Comparison of ENCODE assay signal across 8 mouse cellular contexts in the genomic region with DNA sequence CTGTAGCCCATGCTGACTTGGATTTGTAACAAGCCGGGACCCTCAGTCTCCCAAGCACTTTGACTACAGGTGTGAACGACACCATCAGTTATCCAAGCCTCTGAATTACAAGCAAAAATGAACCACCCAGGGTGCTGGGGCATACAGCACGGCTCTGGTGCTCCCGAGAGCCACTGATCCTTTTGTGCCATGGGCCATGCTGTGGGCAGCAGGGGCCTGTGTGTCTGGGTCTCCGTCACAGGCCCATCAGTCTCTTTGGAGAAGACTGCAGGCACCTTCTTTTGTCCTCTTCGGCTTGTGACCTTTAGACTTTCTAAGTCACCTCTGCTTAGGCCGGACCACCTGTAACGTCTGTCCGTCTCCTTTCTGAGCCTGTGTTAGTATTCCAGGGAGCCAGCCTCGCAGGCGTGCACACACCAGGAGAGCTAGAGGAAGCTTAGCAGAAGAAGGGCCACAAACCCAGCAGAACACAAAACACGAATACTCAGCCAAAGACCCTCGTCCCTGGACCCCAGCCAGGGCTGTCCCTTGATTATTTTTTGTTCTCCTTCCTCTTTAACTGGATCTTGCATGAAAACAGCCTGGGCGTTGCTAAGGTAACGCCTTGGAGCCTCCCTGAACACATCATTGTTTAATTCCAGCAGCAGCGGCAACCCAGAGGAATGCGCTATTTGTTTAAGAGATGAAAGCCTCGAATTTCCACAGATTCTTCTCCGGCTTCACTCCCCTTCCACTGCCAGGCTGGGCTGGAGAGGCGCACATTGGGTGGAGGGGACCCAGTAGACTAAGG. TPM values are rescaled to one million over a fixed set of nuclear protein-coding genes. Genes with fewer than 3 reads are reported as not detected.
DNase-seq lines count a peak whose midpoint lies in the region; ATAC-seq and TF ChIP-seq lines count a peak whose summit lies in the region.

No protein-coding gene starts in this region.

- intact Hi-C loops in left cerebral cortex, postnatal 36 days (cut with DNase I), result no loop called here

- TF ChIP-seq EP300 in liver, postnatal 0 days (IDR thresholded peaks at IDR 0.05; ENCODE audit: low read depth), result no peak

- no peak for TF ChIP-seq CTCF in liver, postnatal 0 days (IDR thresholded peaks at IDR 0.05; ENCODE audit: low read depth)
- TF ChIP-seq CTCF in hindbrain, postnatal 0 days (IDR thresholded peaks at IDR 0.05; ENCODE audit: low read depth), result no peak
- no peak for TF ChIP-seq CTCF in midbrain, postnatal 0 days (IDR thresholded peaks at IDR 0.05)

- 0 out of 2 replicates have a peak overlapping the region, but pooled peaks have one; percentile 25 for H3K9ac ChIP-seq in liver, embryonic 11.5 days (ENCODE audit: low read depth, low read length)
- H3K9ac ChIP-seq in liver, postnatal 0 days (replicated peaks), result no peak overlapping the region
- no peak overlapping the region for H3K9ac ChIP-seq in hindbrain, postnatal 0 days (replicated peaks; ENCODE audit: low read length)
- H3K9ac ChIP-seq in midbrain, postnatal 0 days (replicated peaks; ENCODE audit: low read length, poor library complexity, severe bottlenecking), result peak overlapping the region; percentile 34; the same call in 1 of the 2 replicates

- peak overlapping the region; percentile 48; the same call in 1 of the 2 replicates for H3K27ac ChIP-seq in liver, embryonic 11.5 days (ENCODE audit: low read depth, low read length)
- H3K27ac ChIP-seq in liver, postnatal 0 days (ENCODE audit: low read depth), result no peak overlapping the region
- H3K27ac ChIP-seq in hindbrain, postnatal 0 days, result peak overlapping the region; percentile 54; the same call in 1 of the 2 replicates
- H3K27ac ChIP-seq in midbrain, postnatal 0 days (ENCODE audit: low read depth, low read length), result peak overlapping the region; percentile 66

- H3K4me3 ChIP-seq in liver, embryonic 11.5 days (ENCODE audit: low read depth, low read length), result no peak overlapping the region
- no peak overlapping the region for H3K4me3 ChIP-seq in liver, postnatal 0 days (ENCODE audit: low read depth, low read length)
- no peak overlapping the region for H3K4me3 ChIP-seq in hindbrain, postnatal 0 days (ENCODE audit: low read length)
- H3K4me3 ChIP-seq in midbrain, postnatal 0 days (ENCODE audit: low read depth, low read length), result no peak overlapping the region

- 59% methylated on average over 20 of the region's 20 CpGs for WGBS in liver, embryonic 11.5 days
- WGBS in liver, postnatal 0 days (ENCODE audit: insufficient replicate concordance), result 70% methylated on average over 20 of the region's 20 CpGs
- WGBS in hindbrain, postnatal 0 days, result 11% methylated on average over 20 of the region's 20 CpGs
- WGBS in midbrain, postnatal 0 days, result 7% methylated on average over 20 of the region's 20 CpGs

- H3K36me3 ChIP-seq in liver, embryonic 11.5 days (ENCODE audit: control insufficient read depth, insufficient read depth, low read length), result no peaks in the 10 kb centered on the region
- no peaks in the 10 kb centered on the region for H3K36me3 ChIP-seq in liver, postnatal 0 days (replicated peaks; ENCODE audit: insufficient read depth, low read length)
- no peaks in the 10 kb centered on the region for H3K36me3 ChIP-seq in hindbrain, postnatal 0 days (ENCODE audit: insufficient read depth, low read length)
- no peaks in the 10 kb centered on the region for H3K36me3 ChIP-seq in midbrain, postnatal 0 days (ENCODE audit: insufficient read depth, low read length)

- no peak for ATAC-seq in liver, embryonic 11.5 days (replicated peaks; ENCODE audit: low FRiP score)
- no peak for ATAC-seq in liver, postnatal 0 days
- peak; percentile 82 for ATAC-seq in hindbrain, postnatal 0 days
- ATAC-seq in midbrain, postnatal 0 days (ENCODE audit: low FRiP score), result peak; percentile 83
- ATAC-seq in megakaryocyte-erythroid progenitor cell, adult 5-6 weeks (replicated peaks; ENCODE audit: low FRiP score, low TSS enrichment, poor library complexity, severe bottlenecking), result no peak

- no peaks in the 10 kb centered on the region for H3K27me3 ChIP-seq in liver, embryonic 11.5 days (replicated peaks; ENCODE audit: control insufficient read depth, insufficient read depth, low read length)
- no peaks in the 10 kb centered on the region for H3K27me3 ChIP-seq in liver, postnatal 0 days (ENCODE audit: insufficient read depth, low read length)
- no peaks in the 10 kb centered on the region for H3K27me3 ChIP-seq in hindbrain, postnatal 0 days (ENCODE audit: insufficient read depth, low read length)
- H3K27me3 ChIP-seq in midbrain, postnatal 0 days (ENCODE audit: insufficient read depth, low read length), result no peaks in the 10 kb centered on the region

- DNase-seq in liver, embryonic 11.5 days (ENCODE audit: low spot score), result no peak
- no peak for DNase-seq in liver, postnatal 0 days
- peak; percentile 55 to 56 for DNase-seq in frontal cortex, postnatal 14 days (ENCODE audit: low spot score in 2 of 2)
- DNase-seq in hindbrain, postnatal 0 days (ENCODE audit: low spot score), result peak; percentile 77
- DNase-seq in left cerebral cortex, postnatal 36 days (ENCODE audit: low spot score in 2 of 2), result peak; percentile 46 to 55
- peak; percentile 78 for DNase-seq in midbrain, postnatal 0 days (ENCODE audit: low spot score)
- DNase-seq in spleen, postnatal 14 days (ENCODE audit: low spot score in 2 of 2), result no peak

- peaks cover 45% of the 10 kb centered on the region for H3K4me1 ChIP-seq in liver, embryonic 11.5 days (replicated peaks; ENCODE audit: control insufficient read depth, insufficient read depth, low read length)
- peaks cover 15% of the 10 kb centered on the region for H3K4me1 ChIP-seq in liver, postnatal 0 days (ENCODE audit: insufficient read depth)
- H3K4me1 ChIP-seq in hindbrain, postnatal 0 days (ENCODE audit: insufficient read depth, low read length), result 0 out of 2 replicates have a peak, but pooled peaks cover 6% of the 10 kb centered on the region
- H3K4me1 ChIP-seq in midbrain, postnatal 0 days (ENCODE audit: insufficient read depth, low read length), result peaks cover 14% of the 10 kb centered on the region

- H3K4me2 ChIP-seq in liver, embryonic 11.5 days, result no peak overlapping the region
- no peak overlapping the region for H3K4me2 ChIP-seq in liver, postnatal 0 days (ENCODE audit: low read depth, low read length)
- no peak overlapping the region for H3K4me2 ChIP-seq in hindbrain, postnatal 0 days (ENCODE audit: low read depth, low read length)
- H3K4me2 ChIP-seq in midbrain, postnatal 0 days (ENCODE audit: low read depth, low read length, poor library complexity, severe bottlenecking), result peak overlapping the region; percentile 20; the same call in 1 of the 2 replicates

- H3K9me3 ChIP-seq in liver, embryonic 11.5 days (ENCODE audit: control insufficient read depth, low read length), result no peaks in the 10 kb centered on the region
- no peaks in the 10 kb centered on the region for H3K9me3 ChIP-seq in liver, postnatal 0 days (ENCODE audit: low read length)
- H3K9me3 ChIP-seq in hindbrain, postnatal 0 days (ENCODE audit: low read length), result no peaks in the 10 kb centered on the region
- H3K9me3 ChIP-seq in midbrain, postnatal 0 days (ENCODE audit: low read length), result no peaks in the 10 kb centered on the region

RNA-seq across cellular contexts. Expression of a gene that starts 32.8 kb away (rescaled TPM):
- 27.8 and 29.1 TPM in 2 replicates for polyA plus RNA-seq in liver, embryonic 11.5 days (2014; fragmentation: Nextera tagmentation; extraction: Ambion mirVana)
- 1.5 and 2.8 TPM in 2 replicates for polyA plus RNA-seq in liver, postnatal 0 days (2015; fragmentation: Nextera tagmentation; extraction: Ambion mirVana)
- total RNA-seq in hindbrain, postnatal 0 days (2014; rRNA removed), result 15.7 and 18.9 TPM in 2 replicates
- 6.4 and 6.6 TPM in 2 replicates for polyA plus RNA-seq in hindbrain, postnatal 0 days (2015; fragmentation: Nextera tagmentation; extraction: Ambion mirVana)
- 10 to 100 TPM; 15.6 to 17.2 TPM for total RNA-seq in left cerebral cortex, postnatal 36 days (2021)
- total RNA-seq in midbrain, postnatal 0 days (2014; rRNA removed), result 15.1 and 16.3 TPM in 2 replicates
- polyA plus RNA-seq in midbrain, postnatal 0 days (2015; fragmentation: Nextera tagmentation; extraction: Ambion mirVana), result 5.7 and 6.0 TPM in 2 replicates
- total RNA-seq in megakaryocyte-erythroid progenitor cell, adult 5-6 weeks (2014; fragmentation: Nextera tagmentation), result 0.92 and 1.8 TPM in 2 replicates
- total RNA-seq in megakaryocyte-erythroid progenitor cell, adult 5-6 weeks (2017), result 0.23 and 0.72 TPM in 2 replicates

Comparison
In these comparisons a context has a peak if more than half of its experiments do, and no peak if none do; other contexts are left out.
1. H3K9ac ChIP-seq: peak in liver, embryonic 11.5 days (single experiment) and midbrain, postnatal 0 days (single experiment); none in liver, postnatal 0 days (single experiment) and hindbrain, postnatal 0 days (single experiment).
2. ATAC-seq: peak in hindbrain, postnatal 0 days (single experiment) and midbrain, postnatal 0 days (single experiment); none in liver, embryonic 11.5 days (single experiment), liver, postnatal 0 days (single experiment) and megakaryocyte-erythroid progenitor cell, adult 5-6 weeks (single experiment).
3. DNase-seq: peak in frontal cortex, postnatal 14 days (2 of 2), hindbrain, postnatal 0 days (single experiment), left cerebral cortex, postnatal 36 days (2 of 2) and midbrain, postnatal 0 days (single experiment); none in liver, embryonic 11.5 days (single experiment), liver, postnatal 0 days (single experiment) and spleen, postnatal 14 days (0 of 2).